Mouse (Mus musculus) lung, postnatal 36 days (tissue): ENCODE results near the gene E030018B13Rik.

ENCODE experiments used
- DNase-seq: peaks from one replicate; pipeline ENCODE4 v3.0.0; 2022; ENCODE audit warnings: mixed read lengths

The E030018B13Rik gene

DNA sequence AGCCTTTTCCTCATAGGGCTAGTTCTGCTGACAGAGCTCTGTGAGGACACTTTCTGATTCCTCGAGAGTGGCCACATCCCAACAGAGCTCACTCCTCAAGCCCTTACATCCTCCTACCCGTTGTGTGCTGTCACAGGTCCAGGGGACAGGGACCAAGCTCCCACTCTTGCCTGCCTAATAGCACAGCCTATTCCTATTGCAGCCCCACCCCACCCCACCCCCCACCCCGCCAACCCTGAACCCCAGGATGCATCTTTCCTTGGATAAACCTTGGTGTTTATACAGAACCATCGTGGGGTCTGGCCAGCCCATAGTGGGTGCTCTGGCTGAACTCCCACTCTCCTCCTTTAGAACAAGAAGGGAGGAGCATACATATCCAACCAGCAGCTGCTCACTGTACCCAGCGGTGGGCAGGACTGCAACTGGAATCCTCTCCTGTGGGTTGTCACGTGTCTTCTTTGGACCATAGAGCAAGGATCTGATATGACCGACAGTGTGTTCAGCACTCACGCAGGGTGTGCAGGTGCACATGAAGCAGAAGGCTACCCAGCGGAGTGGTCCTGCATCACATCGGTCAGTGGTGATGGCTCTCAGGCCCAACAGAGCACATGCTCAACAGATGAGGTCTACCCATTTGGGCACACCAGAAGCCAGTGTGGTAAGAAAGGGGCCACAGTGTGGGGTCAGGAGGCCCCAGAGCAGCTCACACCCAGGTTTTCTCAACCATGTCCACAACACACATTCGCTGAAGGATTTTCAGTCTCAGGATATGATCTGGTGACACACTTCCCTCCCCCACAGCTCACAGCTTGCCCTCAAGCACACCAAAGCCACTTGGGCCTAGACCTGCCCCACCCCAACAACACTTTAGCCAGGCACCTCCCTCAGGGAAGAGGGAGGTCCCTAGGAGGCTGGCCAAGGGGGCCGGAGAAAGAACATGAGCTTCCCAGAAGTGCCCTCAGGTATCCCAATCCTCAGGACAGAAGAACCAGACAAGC is 2.4 kb downstream of the E030018B13Rik start:
- DNase-seq, result peak; percentile 89

DNA sequence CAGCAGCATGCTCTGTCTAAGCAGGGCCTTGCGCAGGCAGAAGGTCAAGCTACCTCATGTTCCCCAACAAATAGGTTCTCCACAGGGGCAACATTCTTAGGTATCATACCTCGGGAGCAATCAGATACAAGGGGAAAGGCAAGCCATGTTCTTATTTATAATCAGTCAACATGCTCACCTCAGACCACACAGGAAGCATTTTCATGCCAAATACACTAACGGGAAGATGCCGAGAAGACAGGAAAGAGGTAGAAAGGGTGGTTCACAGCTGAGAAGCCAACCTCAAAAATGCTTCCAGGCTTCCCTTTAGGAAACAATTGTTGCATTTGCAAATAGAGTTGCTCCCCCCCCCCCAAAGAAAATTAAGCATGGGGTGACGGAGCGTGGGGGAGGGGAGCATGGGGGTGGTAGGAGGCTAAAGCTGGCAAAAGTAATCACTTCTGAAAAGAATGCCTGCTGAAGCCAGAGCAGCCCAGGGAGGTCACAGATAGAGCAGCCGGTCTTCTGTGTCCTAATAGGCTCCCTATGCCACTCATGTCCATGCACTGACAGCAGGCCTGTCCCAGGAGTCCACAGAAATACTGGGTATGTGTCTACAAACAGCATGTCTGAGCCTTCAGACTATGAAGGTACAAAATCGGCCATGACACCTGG is 5.4 kb downstream of the E030018B13Rik start:
- no peak for DNase-seq

DNA sequence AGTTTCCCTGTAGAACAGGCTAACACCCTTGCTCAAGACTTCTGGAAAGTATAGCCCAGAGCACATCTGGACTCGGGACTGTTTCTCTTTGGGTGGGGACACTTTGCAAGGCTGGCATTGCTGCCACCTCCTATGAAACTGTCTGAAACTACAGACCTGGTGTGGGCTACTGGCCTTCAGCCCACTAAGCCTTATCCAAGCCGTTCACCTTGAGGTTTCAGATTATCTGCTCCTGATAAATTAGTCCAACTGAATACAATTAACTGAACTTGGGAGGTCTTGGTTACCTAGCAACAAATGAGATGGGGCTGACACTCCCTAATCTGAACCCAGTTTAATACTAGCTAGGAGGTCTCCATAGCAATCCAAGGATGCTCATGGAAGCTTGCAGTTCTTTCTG is 5.9 kb downstream of the E030018B13Rik start:
- no peak for DNase-seq

DNA sequence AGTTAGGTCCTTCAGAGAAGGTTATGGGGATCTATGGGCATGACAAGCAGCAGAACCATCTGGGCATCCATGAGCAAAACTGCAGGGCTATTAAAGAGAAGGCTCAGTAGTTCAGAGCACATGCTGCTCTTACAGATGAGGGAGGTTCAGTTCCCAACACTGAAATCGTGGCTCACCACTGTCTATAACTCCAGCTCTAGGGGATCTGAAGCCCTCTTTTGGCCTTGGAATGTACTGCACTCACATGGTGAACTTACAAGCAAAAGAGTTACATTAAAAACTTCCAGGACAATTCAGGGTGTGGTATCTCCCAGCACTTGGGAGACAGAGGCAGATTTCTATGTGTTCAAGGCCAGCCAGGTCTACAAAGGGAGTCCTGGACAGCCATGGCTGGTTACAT is 6.3 kb downstream of the E030018B13Rik start:
- no peak for DNase-seq

DNA sequence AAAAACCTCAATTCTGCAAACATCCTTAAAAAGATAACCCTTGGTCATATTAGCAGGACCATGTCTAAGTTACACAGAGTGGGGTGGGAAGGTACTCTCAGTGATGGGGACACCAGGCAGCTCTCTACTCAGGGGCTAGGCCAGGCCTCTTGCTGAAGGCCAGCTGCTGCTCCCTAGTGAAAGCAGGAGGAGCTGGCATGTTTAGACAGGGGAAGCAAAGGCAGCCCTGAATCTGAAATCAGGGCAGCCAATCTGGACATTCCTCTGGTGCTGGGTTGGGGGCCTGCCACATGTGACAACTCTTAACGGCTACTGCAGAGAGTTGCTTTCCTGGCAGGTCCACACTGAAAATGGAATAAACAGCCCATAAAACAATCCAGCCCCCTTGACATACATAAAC is 7.5 kb downstream of the E030018B13Rik start:
- no peak for DNase-seq

DNA sequence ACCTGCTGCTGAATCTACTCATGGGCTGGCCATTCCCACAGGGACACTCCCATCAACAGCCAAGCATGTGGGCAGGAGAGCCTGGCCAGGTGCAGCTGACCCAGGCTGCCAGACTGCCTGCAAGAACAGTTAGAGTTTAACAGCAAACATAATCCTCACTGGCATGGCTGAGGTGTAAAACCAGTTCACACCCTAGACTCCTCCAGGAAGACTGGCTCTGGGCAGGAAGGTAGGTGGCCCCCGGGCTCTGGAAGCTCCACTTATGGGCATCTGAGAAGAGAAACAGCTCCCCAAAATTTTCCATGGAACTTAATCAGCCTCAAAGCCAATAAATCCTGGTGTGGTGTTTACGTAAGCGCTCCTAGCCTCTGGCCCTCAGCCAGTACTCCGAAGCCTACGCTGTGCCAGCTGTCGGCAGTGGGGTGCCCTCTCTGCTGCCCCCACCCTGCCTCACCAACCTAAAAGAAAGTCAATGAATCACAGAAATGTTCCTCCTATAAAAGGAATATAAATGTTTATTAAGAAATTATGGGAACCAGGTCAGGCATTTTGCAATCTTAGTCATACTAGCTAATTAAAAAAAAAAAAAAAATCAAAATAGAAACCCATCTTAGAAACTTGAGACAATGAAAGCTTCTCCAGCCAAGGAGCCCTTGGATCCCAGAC is 8.2 kb downstream of the E030018B13Rik start:
- DNase-seq, result peak; percentile 92

DNA sequence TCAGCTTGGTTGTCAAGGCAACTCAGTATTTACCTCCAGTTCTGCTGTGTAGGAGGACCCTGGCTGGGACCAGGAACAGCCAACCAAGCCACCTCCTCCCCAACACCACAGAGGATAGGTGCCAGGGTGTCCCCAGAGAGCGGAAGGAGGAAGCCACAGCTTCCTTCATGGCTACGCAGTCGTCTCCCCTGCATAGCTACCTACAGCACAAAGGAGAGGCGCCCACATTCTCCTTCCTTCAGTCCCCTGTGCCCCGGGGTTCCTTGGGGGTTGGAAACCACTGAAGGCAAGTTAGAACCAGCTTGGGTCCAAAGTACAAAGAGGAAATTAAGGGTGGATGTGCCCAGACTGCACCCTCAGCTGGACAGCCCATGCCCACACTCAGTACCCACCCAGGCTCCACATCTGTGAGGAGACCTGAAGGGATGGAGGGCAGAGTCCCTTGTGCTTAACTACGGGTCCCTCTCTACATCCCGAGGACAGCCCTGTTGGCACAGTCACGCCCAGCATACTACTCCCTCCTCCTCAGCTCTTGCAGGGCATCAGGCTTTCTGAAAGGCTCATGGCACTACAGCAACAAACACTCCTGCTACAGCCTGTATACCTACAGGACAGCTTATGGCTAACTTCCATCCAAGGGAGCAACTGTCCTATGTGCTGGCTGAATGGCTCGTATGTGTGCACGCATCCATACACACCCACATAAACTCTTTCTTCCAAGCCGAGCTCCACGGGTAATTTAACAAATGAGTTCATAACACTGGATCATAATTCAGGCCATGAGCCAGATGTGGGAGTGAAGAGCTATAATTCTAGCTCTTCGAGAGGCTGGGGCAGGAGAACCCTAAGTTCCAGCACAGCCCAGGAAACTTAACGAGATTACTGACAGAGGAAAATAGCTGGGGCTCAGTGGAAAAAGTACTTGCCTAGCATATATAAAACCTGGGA is 9.0 kb downstream of the E030018B13Rik start:
- peak; percentile 87 for DNase-seq

DNA sequence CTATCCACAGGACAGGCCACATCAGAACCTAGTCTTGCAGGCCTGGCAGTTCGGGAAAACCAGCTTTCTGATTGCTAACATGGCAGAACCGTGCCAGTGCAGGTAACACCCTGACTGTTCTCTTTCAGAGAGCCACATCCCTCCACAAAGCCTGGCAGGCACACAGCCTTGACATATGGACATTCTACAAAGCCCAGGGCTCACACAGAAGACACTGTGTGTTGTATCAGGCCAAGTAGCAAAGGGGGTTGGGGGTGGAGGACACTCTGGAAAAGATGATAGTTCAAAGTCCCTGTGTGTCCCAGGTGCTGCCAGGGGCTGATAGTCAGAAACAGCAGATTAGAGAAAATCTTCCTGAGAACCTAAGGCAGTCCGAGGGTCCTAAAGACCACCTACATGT is 9.8 kb downstream of the E030018B13Rik start:
- no peak for DNase-seq

DNA sequence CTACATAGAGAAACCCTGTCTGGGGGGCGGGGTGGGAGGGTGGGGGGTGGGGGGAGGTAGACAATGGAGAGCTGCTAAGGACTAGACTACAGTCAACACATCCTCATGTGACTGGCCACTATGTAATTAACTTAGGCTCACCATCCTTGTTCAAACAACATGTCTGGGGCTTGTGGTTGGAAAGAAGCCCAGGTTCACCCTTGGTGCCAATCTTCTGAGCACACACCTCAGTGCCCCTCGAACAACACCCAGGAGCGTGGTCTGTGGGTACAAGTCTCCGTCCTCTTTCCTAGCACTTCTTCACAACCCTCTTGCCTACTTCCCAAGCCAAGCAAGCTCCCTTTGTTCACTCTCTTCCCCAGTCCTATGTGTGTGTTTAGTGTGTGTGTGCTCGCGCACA is 10.5 kb downstream of the E030018B13Rik start:
- DNase-seq, result no peak

DNA sequence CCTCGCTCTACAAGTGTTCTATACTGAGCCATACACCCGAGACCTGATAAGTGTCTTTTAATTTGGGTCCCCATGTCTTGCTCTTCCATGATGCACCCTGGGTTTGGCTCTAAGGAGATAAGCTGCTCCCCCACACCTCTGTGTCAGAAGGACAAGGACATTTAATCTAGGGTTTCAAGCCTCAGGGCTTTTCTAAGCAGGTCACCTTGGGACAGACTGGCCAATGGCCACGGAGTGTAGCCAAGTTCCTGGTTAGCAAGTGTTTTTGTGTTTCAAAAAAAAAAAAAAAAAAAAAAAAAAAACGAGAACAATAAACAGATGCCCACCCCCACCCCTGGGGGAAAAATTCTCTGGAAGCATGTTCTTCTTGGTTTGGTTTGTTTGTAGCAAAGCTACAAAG is 12.4 kb downstream of the E030018B13Rik start:
- peak; percentile 72 for DNase-seq

DNA sequence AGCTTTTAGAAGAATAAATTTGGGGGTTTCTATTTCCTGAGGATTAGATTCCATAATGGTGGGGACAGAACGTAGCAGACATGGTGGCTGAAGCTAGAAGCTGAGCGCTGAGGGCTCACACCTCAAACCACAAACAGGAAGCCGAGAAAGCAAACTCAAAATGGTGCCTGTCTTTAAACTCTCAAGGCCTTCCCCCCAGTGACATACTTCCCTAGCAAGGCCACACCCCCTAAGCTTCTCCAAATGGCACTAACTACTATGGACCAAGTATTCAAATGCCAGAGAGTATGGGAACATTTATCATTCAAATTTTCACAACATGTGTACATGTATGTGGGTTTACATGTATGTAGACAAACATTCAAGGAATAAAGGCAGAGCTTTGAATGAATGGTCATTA is 13.5 kb downstream of the E030018B13Rik start:
- peak; percentile 67 for DNase-seq

DNA sequence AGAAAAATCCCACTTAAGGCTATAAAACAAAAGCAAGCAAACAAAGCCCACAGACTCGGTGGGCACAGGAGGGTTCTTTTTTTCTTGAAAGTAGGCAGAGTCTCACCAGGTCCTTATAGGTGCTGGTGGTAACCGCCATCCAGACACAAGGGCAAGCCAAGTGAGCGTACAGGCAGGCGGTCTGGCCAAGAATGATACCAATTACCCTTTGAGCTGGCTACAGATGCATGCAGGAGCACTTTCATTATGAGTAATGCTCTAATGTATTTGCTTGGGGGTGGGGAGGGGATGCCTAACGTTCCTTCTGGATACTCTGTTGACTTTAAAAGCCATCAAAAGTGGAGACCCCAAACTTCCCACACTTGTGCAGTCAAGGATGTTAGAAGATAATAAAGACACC is 14.1 kb downstream of the E030018B13Rik start:
- DNase-seq, result no peak

DNA sequence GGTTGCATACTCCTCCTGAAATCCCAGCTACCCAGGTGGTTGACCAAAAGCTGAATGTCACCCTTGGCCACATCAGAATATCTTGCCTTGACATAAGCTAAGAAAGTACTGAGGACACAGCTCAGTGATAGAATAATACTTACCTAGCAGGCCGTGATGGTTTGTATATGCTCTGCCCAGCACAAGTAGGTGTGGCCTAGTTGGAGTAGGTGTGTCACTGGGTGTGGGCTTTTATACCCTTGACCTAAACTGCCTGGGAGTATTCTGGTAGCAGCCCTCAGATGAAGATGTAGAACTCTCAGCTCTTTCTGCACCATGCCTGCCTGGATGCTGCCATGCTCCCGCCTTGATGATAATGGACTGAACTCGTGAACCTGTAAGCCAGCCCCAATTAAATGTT is 15.8 kb downstream of the E030018B13Rik start:
- DNase-seq, result no peak

DNA sequence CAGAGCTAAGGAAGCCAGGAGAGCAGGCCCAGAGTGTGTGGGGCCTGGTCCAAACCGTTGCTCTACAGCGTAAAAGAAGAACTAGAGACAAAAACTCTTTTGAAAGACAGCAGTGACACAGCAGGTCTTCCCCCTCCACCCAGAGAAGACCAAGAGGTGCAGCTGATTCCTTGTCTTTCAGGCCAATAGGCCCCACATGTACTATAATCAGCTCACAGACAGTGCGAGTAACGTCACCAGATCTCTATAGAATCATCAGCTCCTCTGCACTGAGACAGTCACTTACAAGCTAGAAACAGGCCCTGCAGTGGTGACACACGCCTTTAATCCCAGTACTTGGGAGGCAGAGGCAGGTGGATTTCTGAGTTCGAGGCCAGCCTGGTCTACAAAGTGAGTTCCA is 17.2 kb downstream of the E030018B13Rik start:
- DNase-seq, result no peak

DNA sequence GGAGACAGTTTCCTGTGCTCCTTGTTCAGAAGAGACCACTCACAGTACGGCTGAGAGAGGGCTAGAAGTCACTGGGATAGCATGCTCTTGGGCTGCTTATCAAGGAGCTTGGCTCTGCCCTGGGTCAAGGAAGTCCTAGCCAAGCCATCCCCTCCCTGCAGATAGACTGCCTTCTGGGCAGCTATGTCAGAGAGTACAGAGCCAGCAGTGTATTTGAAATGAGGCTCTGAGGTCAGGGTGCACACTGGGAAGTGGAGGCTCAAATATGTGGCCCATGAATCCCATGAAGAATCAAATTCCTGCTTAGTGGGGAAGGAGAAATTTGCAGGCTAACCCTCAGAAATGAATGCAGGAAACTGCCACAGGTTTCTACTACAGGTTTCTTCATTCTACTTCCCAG is 17.9 kb downstream of the E030018B13Rik start:
- DNase-seq, result no peak

DNA sequence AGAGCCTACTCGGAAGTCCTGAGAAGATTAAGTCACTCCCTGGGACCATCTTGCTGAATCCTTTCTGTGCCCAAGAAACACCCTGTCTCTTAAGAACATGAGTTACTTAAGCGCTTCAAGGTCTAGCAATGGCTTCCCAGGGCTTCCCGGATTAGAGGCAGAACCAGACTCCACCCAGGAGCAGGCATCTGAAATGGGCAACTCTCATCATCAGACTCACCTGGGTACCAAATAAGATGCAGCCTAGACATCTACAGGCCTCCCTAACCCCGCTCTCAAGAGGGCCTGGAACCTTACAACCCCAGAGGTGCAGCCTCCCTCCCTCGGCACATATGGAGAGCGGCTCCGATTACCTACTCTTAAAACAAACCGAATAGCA is 19.1 kb downstream of the E030018B13Rik start:
- no peak for DNase-seq

DNA sequence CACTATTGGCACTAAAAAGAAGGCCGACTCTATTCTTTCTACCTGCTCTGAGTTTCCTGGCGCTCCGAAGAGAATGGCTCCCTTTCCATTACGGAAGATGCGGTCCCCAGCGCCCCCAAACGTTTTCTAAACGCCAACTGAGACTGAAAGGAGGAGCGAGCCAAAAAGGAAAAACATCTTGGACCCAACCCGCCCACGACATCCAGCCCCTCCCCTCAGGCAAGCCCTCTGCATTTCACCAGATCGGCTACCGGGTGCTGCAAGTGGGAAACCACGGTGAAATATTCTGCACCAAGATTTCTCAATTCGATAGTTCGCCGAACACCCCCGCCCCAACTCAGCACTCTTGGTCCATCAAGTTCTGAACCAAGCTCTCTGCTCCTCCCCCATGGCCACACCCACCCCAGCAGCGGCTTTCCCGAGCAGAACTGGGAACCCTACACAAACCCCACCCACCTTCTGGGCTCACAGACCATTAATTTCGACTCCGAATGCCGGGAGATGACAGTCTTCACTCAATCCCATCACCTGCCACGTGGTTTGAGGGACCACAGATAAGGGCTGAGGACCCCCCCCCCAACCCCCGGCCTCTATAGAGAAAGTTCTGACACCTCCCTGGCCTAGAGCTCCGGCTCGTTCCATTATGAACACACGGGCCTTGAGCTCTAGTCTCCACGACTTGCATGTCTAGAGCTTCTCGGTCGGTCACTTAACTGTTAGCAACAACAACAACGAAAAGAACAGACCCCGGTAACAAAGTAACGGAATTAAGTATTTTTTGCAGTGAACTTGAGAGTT is 19.7 kb downstream of the E030018B13Rik start:
- DNase-seq, result peak; percentile 95

DNA sequence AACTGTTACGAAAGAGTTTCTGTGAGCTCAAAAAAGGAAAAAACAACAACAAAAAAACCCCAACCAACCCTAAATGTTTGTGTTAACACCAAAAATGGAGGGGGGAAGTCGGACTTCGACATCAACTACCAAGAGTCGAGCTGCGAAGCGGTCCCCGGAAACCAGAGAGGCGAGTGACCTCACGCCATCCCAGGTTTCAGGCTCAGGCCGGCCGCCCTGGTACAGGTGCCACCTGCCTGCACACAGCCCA is 20.3 kb downstream of the E030018B13Rik start:
- no peak for DNase-seq

DNA sequence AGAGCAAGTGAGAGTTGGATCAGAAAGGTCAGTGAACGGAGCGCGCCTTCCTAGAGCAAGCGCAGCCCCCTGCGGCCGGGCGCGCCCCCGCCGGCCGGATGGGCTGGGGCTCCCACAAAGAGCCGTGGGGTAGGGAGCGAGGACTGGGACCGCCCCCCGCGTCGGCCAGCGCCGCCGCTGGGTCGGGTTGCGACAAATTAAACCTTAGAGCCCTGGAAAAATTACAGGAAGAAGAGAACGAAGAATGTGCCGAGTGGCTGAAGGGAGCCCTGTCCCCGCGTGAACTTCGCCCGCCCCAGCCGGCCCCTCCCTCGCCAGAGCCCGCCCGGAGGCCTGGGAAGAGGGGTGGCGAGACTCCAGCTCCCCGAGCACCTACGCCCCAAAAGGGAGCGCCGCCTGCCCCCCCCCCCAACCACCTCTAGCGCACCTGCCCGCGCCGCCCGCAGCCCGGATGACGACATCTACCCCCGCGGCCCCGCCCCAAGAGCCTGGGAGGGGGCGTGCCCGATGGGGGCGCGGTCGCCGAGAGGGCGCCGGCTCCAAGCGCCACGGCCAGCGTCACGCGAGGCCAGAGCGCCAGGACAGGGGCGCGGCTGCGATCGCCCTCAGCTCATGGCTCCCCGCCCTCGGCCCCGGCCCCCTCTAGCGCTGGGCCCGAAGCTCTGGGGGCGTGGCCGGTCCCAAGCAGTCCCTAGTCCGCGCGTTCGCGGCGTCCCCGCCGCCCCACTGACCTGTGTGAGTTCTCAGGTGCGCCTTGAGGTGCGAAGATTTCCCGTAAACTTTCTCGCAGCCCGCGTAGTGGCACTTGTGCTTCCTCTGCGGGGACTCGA is 20.8 kb downstream of the E030018B13Rik start:
- DNase-seq, result peak; percentile 95

DNA sequence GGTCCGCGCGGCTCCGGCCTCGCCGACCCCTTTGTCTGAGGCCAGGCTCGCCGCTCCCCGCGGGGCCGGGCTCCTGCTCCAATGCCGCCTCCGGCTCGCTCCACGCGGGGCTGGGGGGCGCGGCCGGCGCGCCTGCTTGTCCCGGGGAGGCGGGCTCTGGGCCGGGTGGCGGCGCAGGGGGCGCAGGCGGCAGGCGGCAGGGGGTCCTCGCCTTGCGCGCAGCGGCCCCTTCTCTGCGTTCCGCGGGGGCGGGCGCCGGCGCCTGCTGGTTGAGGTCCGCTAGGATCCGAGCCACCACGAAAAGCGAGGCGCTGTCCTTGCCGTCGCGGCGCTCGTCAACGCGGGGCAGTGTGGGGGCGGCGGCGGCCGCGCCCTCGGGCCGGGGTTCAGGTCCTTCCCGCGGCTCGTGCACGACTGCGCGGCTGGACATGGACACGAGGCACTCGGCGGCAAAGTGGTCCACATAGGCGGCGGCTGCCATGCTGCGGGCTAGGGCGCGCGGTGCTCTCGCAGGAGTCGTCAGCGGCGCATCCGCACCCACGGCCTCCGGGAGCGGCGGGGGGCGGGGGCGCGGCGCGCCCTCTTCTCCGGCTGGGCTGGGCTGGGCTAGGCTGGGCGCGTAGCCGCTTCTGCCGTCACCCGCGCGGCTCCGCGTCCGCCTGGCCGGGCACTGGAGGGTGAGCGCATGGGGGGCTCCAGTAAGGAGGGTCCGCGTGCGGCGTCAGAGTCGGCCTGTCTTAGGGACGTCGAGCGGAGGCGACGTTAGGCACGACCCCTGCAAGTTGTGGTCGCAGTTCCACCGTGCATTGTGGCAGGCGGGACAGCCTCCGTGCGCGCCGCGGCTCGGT is 21.6 kb downstream of the E030018B13Rik start:
- peak; percentile 82 for DNase-seq
